Mouse (Mus musculus) forebrain, embryonic 10.5 days (tissue): ENCODE data around the gene Dmkn. TPM values are rescaled to one million over a fixed set of nuclear protein-coding genes. Genes with fewer than 3 reads are reported as not detected.

ENCODE experiments used
- DNase-seq: peaks from one replicate; pipeline ENCODE4 v3.0.0-alpha.2; 2017; ENCODE audit warnings: low spot score; ENCODE audit errors: extremely low spot score
- H3K27ac ChIP-seq: fragments of 300-500 bp; sonication (generic); 2 replicates; pipeline ENCODE4 v1.5.1; 2016; ENCODE audit warnings: mild to moderate bottlenecking
- H3K27me3 ChIP-seq: fragments of 300-500 bp; sonication (generic); 2 replicates; pipeline ENCODE4 v1.6.1; 2016; ENCODE audit warnings: mild to moderate bottlenecking; ENCODE audit not compliant: poor library complexity, severe bottlenecking
- H3K36me3 ChIP-seq: fragments of 300-500 bp; sonication (generic); replicated peaks from 2 replicates; pipeline ENCODE4 v1.6.1; 2016; ENCODE audit warnings: mild to moderate bottlenecking, moderate library complexity
- H3K4me1 ChIP-seq: fragments of 300-500 bp; sonication (generic); 2 replicates; pipeline ENCODE4 v1.6.1; 2016
- H3K4me3 ChIP-seq: fragments of 300-500 bp; sonication (generic); 2 replicates; pipeline ENCODE4 v1.5.1; 2016; ENCODE audit warnings: mild to moderate bottlenecking, moderate library complexity
- H3K9me3 ChIP-seq: fragments of 300-500 bp; sonication (generic); 2 replicates; pipeline ENCODE4 v1.6.1; 2016; ENCODE audit warnings: mild to moderate bottlenecking, moderate library complexity
- WGBS: fragments of 180-500 bp; shearing (Covaris S2); methylation state at CpG from one replicate; pipeline ENCODE4 v1.1.7; 2016; 5-methylcytosine and 5-hydroxymethylcytosine counted together
- polyA plus RNA-seq: library from polyadenylated mRNA; unstranded; fragments of >200 nt; fragmentation: Nextera tagmentation; extraction: Ambion mirVana; gene quantifications from 2 replicates; pipeline ENCODE4 v1.2.1, GENCODE M21; 2016

Gene Dmkn
- polyA plus RNA-seq, 1 experiment from 2014 or later = not detected

DNA sequence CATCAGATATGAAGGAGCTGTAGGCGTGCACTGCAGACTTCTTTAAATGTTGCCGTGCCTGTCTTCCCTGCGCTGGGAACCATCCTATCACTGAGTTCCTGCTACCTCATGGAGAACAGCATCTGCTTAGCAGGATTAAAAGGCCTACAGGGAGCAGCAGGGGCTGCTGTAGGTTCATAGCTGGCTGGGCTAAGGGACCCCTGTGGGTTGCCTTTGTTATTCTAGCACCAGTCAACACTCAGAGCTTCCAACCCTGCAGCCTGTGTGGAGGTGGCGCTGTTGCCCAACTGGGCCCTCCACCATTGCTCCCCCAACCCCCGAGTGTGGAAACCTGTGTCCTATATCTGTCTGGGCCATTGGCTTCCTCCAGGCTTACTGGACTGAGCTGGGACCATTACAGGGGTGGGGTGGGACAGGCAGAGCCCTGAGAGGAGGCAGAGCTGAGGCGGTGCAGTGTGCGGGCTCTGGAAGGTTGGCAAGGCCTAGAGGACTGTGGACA lies 13.6 kb downstream of the Dmkn start:
- WGBS = 38% methylated on average over 7 of the region's 7 CpGs

DNA sequence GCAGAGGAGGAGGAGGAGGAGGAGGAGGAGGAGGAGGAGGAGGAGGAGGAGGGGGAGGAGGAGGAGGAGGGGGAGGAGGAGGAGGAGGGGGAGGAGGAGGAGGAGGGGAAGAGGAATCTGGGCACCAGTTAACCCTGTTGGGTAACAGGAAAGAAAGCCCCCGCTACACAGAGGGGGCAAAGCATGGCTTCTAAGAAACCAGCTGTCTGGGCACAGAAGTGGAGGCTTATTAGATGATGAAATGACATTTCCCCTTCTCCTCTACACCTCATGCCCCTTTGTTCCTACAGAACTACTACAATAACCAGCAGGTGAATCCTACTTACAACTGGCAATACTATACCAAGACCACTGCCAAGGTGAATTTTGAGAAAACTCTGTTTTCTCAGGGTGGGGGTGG lies 14.4 kb downstream of the Dmkn start:
- no peak overlapping the region for H3K27ac ChIP-seq
- no peaks in the 10 kb centered on the region for H3K27me3 ChIP-seq
- 81% methylated on average over 1 of the region's 1 CpGs for WGBS
- no peak overlapping the region for H3K4me3 ChIP-seq
- 0 out of 2 replicates have a peak, but pooled peaks cover 4% of the 10 kb centered on the region for H3K4me1 ChIP-seq
- H3K36me3 ChIP-seq = no peaks in the 10 kb centered on the region
- peaks cover 5% of the 10 kb centered on the region; the same call in 1 of the 2 replicates for H3K9me3 ChIP-seq
- no peak for DNase-seq

More for the DNA sequence above, 13.6 kb downstream of the Dmkn start:
- H3K27ac ChIP-seq = no peak overlapping the region
- no peak for DNase-seq
- no peaks in the 10 kb centered on the region for H3K27me3 ChIP-seq
- H3K9me3 ChIP-seq = peaks cover 8% of the 10 kb centered on the region; the same call in 1 of the 2 replicates
- no peak overlapping the region for H3K4me3 ChIP-seq
- no peaks in the 10 kb centered on the region for H3K36me3 ChIP-seq
- 0 out of 2 replicates have a peak, but pooled peaks cover 4% of the 10 kb centered on the region for H3K4me1 ChIP-seq

DNA sequence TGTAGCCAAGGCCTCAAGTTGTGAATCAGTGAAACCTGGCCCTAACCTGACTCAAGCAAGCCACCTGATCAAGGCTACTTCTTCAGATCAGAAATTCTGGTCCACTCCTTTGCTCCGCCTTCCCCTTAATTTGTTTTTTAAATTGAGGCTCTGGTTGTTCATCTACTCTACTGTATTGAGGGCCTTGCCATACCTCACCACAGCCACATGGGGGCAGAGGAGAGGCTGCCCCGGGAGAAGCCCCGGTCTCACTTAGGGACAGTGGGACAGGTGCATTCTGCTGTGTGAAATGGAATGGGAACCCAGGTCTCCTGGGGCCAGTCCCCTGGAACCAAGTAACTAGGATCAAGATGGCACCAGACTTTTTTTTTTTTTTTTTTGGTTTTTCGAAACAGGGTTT lies 18.2 kb downstream of the Dmkn start:
- Histone ChIP-seq H3K4me1 (peaks cover 20% of the 10 kb centered on the region), H3K27me3 (0 out of 2 replicates have a peak, but pooled peaks cover 1% of the 10 kb centered on the region), H3K36me3 (no peaks in the 10 kb centered on the region), H3K9me3 (no peaks in the 10 kb centered on the region), H3K4me3 (no peak overlapping the region), H3K27ac (no peak overlapping the region)
- 75% methylated on average over 4 of the region's 4 CpGs for whole genome bisulfite sequencing
- DNase-seq = no peak

DNA sequence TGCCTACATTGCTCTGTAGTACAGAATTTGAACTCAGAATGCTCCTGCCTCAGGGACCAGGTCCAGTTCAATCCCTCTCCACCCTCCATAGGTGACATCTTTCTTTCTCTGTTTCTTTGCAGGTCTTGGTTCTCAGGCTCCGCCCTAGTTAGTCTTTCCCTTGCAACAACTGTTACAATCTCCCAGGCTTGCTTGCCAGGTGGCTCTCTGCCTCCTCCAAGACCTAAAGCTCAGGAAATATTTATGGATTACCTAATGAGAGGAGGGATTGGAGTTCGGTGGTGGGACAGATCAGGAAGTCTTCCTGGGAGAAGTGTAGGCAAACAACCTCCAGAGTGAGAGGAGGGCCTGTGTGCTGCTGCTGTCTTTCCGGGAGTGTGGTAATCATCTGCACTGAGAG lies 19.1 kb downstream of the Dmkn start:
- Histone ChIP-seq H3K4me3 (no peak overlapping the region), H3K36me3 (no peaks in the 10 kb centered on the region), H3K4me1 (peaks cover 16% of the 10 kb centered on the region), H3K27me3 (peaks cover 10% of the 10 kb centered on the region; the same call in 1 of the 2 replicates), H3K9me3 (no peaks in the 10 kb centered on the region), H3K27ac (no peak overlapping the region)
- 75% methylated on average over 3 of the region's 3 CpGs for WGBS
- no peak for DNase-seq

DNA sequence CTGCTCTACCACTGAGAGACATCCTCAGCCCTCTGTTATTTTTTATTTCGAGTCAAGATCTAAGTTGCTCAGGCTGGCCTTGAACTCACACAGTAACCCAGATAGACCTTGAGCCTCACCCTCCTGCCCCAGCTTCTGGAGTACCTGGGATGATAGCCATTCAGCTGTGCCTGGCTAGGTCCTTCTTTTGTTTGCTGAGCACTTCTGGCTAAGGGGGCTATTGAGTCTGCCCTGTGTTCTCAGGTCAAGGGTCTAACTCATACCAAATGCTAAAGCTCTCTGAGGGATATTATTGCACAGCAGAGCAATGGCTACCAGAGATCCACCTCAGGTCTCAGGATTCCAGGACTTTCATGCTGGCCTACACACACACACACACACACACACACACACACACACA lies 21.6 kb downstream of the Dmkn start:
- Histone ChIP-seq H3K27ac (no peak overlapping the region), H3K9me3 (no peaks in the 10 kb centered on the region), H3K4me1 (peaks cover 23% of the 10 kb centered on the region), H3K4me3 (no peak overlapping the region), H3K27me3 (peaks cover 23% of the 10 kb centered on the region; the same call in 1 of the 2 replicates), H3K36me3 (no peaks in the 10 kb centered on the region)
- DNase-seq = no peak
- 76% methylated on average over 1 of the region's 1 CpGs for WGBS

DNA sequence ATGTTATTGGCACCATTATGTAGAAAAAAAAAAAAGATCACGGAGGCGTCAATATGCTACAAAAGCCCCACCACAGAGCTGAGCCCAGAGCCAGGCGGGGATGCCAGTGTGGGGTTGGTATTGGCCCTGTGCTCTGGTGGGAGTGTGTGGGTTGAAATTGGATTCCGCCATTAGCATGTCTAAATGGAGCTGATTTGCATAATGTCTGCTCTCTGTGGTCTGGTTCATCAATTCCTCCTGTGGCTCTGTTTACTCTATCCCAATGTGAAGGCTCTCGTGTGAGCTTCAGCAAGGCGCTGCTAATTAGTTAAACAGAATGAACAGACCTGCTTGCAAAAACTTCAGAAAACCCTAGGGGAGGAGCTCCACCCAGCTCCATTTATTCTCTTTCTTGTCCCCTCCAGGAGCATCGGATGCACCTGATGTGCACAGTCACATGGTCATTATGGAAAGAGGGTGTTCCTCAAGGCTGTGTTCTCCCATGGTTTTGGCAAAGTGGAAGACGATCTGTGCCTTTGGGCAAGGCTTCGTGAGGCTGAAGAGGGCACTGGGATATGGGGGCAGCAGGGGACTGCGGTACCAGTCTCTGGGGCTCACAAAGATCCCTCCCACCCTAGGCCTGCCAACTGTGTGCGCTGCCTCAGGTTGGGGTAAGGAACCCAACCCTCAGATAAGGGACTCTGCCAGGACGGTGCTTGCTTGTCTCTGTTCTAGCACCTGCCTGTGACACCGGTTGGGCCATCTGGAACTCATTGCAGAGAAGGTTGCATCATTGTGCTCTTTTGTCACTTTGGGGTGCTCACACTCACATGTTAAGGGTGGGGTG lies 22.4 kb downstream of the Dmkn start:
- 74% methylated on average over 13 of the region's 13 CpGs for WGBS
- Histone ChIP-seq H3K9me3 (no peaks in the 10 kb centered on the region), H3K4me3 (no peak overlapping the region), H3K4me1 (peaks cover 23% of the 10 kb centered on the region), H3K27ac (no peak overlapping the region), H3K36me3 (no peaks in the 10 kb centered on the region), H3K27me3 (peaks cover 23% of the 10 kb centered on the region; the same call in 1 of the 2 replicates)
- no peak for DNase-seq

DNA sequence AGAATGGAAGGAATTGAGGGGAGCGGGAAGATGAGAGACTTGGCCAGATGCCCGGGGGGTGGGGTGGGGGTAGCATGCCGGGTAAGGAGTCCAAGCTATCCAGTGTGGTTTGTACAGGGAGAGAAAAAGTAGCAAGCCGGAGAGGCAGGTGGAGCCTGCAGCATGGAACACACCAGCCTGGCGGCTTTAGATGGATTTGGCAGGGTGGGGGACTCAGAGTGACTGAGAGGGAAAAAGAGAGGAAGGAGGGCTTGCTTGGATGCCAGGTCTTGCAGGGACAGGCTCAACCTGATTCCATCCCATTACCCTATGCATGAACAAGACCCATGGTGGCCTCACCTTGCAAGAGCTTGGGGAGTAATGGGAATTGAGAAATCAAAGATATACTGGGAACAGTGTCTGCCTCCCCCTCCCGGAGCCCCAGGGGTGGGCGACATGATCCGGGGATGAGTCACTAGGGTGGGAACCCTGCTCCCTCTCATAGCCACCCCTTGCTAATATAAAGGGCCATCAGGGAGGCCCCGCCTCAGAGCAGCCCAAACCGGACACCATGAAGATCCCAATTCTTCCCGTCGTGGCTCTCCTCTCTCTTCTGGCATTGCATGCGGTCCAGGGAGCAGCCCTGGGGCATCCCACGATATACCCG lies 23.9 kb downstream of the Dmkn start, which contains the start of gene Krtdap:
Krtdap (plus strand) TSS at position 520 of the 646 bp plus-strand sequence.
- no peak for DNase-seq
- no peak within 1 kb of the TSS for H3K27ac ChIP-seq
- peaks cover 23% of the 10 kb centered on the region for H3K4me1 ChIP-seq
- H3K36me3 ChIP-seq = no peaks in the 10 kb centered on the region
- no peaks in the 10 kb centered on the region for H3K9me3 ChIP-seq
- H3K4me3 ChIP-seq = no peak within 1 kb of the TSS
- H3K27me3 ChIP-seq = peaks cover 23% of the 10 kb centered on the region; the same call in 1 of the 2 replicates
- 45% methylated on average over 15 of the region's 15 CpGs for WGBS

DNA sequence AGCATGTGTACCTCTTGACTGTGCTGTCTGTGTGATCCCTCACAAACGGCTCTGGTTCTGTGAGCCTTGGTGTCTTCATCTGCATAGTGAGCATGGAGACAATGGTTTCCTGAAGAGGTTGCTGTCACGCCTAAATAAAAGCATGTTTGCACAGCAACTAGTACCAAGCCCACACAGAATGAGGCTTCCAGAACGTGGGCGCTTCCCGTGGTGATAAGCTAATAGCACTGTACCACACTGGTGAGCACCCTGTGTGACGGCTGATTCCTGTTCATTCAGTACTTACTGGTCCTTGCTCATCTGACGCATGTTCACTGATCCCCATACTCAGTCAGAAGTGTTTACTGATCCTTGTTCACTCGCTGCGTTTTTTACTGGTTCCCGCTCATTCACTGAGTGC lies 26.6 kb downstream of the Dmkn start:
- Histone ChIP-seq H3K27ac (no peak overlapping the region), H3K4me1 (peaks cover 21% of the 10 kb centered on the region), H3K27me3 (peaks cover 23% of the 10 kb centered on the region; the same call in 1 of the 2 replicates), H3K36me3 (no peaks in the 10 kb centered on the region), H3K9me3 (no peaks in the 10 kb centered on the region), H3K4me3 (no peak overlapping the region)
- 84% methylated on average over 10 of the region's 10 CpGs for WGBS
- DNase-seq = no peak

DNA sequence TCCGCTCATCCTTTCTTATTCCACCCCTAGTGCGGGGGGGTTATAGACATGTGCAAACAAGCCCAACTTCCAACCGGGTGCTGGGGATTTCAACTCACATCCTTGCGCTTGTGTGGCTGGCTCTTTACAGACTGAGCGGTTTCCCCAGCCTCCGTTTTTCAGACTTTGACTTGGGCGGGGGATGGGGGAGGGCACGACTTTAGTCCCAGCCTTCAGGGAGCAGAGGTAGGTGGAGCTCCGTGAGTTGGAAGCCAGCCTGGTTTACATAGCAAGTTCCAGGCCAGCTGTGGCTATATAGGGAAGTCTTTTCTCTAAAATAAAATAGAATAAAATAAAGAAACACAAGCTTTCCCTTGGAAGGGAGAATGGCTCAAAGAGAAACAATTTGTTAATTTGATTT lies 28.4 kb downstream of the Dmkn start:
- Histone ChIP-seq H3K36me3 (no peaks in the 10 kb centered on the region), H3K9me3 (no peaks in the 10 kb centered on the region), H3K27me3 (peaks cover 21% of the 10 kb centered on the region; the same call in 1 of the 2 replicates), H3K27ac (no peak overlapping the region), H3K4me1 (peaks cover 7% of the 10 kb centered on the region), H3K4me3 (no peak overlapping the region)
- no peak for DNase-seq
- WGBS = 28% methylated on average over 9 of the region's 9 CpGs

DNA sequence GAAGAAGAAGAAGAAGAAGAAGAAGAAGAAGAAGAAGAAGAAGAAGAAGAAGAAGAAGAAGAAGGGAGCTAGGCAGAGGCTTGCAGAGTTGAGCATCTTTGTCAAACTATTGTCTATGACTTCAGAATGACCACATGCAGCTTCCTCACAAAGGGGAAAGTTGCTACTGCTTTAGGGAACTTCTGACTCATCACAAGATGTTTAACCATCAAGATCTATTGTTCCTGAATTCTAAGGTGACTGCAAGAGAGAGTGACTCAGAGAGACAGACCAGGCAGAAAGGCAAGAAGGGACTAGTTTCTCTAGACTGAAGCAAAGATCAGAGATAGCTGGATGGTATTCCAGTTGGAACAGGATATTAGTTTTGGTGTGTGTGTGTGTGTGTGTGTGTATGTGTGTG lies 31.4 kb downstream of the Dmkn start:
- H3K4me1 ChIP-seq = no peaks in the 10 kb centered on the region
- no peaks in the 10 kb centered on the region for H3K36me3 ChIP-seq
- no peak overlapping the region for H3K27ac ChIP-seq
- DNase-seq = no peak
- no peaks in the 10 kb centered on the region for H3K27me3 ChIP-seq
- H3K9me3 ChIP-seq = peaks cover 5% of the 10 kb centered on the region; the same call in 1 of the 2 replicates
- no peak overlapping the region for H3K4me3 ChIP-seq

DNA sequence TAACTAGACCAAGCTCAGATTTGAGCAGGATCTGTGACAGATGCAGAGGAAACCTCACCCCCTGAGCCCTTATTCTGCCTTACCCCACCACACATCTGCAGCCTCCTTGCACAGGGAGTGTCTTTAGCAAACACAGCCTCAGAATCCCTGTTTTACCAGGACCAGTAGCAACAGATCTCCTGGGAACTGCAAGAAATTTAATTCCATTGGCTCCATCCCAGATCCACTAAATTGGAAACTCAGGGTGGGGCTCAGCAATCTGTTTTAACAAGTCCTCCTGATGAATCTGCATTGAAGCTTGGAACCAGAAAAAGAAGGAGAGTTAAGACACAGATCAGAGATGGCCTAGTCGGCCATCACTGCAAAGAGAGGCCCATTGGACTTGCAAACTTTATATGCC lies 33.2 kb downstream of the Dmkn start:
- no peak for DNase-seq
- H3K27ac ChIP-seq = no peak overlapping the region

DNA sequence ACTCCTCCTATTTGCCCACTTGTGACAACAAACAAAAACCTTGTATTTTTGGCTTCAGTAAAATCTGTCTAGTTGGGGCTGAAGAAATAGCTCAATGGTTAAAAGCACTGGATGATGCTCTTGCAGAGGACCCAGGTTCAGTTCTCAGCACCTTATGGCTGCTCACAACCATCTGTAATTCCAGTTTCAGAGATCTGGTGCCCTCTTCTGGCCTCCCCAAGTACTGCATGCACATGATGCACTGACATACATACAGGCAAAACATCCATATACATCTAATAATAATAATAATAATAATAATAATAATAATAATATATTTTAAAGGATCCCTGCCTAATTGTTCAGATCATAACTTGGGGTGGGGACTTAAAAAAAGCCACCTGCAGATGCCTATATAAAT lies 37.1 kb downstream of the Dmkn start:
- no peaks in the 10 kb centered on the region for H3K36me3 ChIP-seq
- no peaks in the 10 kb centered on the region for H3K4me1 ChIP-seq
- H3K4me3 ChIP-seq = no peak overlapping the region
- no peak overlapping the region for H3K27ac ChIP-seq
- peaks cover 15% of the 10 kb centered on the region for H3K9me3 ChIP-seq
- no peak for DNase-seq
- no peaks in the 10 kb centered on the region for H3K27me3 ChIP-seq

More for the DNA sequence above, 33.2 kb downstream of the Dmkn start:
- Histone ChIP-seq H3K4me3 (no peak overlapping the region), H3K9me3 (peaks cover 12% of the 10 kb centered on the region), H3K4me1 (no peaks in the 10 kb centered on the region), H3K36me3 (no peaks in the 10 kb centered on the region), H3K27me3 (no peaks in the 10 kb centered on the region)
- 91% methylated on average over 1 of the region's 1 CpGs for WGBS

DNA sequence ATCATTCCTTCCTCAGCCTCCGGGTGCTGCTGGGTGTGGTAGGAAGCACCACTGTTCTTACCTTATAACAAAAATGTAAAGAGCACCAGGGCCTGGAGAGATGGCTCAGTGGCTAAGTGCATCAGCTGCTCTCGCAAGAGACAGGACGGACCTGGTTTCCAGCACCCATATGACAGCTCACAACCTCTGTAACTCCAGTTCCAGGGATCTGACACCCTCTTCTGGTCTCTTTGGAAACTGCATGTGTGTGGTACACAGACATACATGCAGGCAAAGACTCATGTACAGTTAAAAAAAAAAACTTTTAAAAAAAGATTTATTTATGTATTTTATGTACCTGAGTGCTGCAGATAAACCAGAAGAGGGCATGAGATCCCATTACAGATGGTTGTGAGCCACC lies 39.7 kb downstream of the Dmkn start:
- DNase-seq = no peak
- no peak overlapping the region for H3K27ac ChIP-seq
- 94% methylated on average over 3 of the region's 3 CpGs for WGBS

More for the DNA sequence above, 39.7 kb downstream of the Dmkn start:
- Histone ChIP-seq H3K36me3 (no peaks in the 10 kb centered on the region), H3K4me3 (no peak overlapping the region), H3K27me3 (no peaks in the 10 kb centered on the region), H3K9me3 (peaks cover 15% of the 10 kb centered on the region), H3K4me1 (no peaks in the 10 kb centered on the region)
